Mouse (Mus musculus) ES-E14 (cell line): Measurements from ENCODE around the gene Dact1. TPM values are rescaled to one million over a fixed set of nuclear protein-coding genes. Genes with fewer than 3 reads are reported as not detected.

Experiments
- DNase-seq: peaks from one replicate; pipeline ENCODE4 v3.0.0-alpha.2; 2013; ENCODE audit warnings: low read depth, low spot score
- H3K27ac ChIP-seq: 2 replicates; pipeline ENCODE4 v1.5.1; 2012; ENCODE audit warnings: low read depth, mild to moderate bottlenecking, low read length, moderate library complexity, mixed read lengths; ENCODE audit not compliant: poor library complexity, insufficient read depth, severe bottlenecking
- H3K36me3 ChIP-seq: 2 replicates; pipeline ENCODE4 v1.6.1; 2012; ENCODE audit warnings: mild to moderate bottlenecking, low read length, moderate library complexity, mixed read lengths; ENCODE audit not compliant: control insufficient read depth, poor library complexity, insufficient read depth, severe bottlenecking
- H3K4me1 ChIP-seq, 2 experiments: fragments of 150-350 bp in 1 of 2; sonication (generic) in 1 of 2; 2 replicates each; pipeline ENCODE4 v1.6.1; 2012; ENCODE audit warnings: low read length in 2 of 2, mild to moderate bottlenecking in 1 of 2, mixed read lengths in 1 of 2; ENCODE audit not compliant: control insufficient read depth in 2 of 2, insufficient read depth in 2 of 2, poor library complexity in 1 of 2
- H3K4me3 ChIP-seq, 2 experiments: fragments of 150-350 bp in 1 of 2; sonication (generic) in 1 of 2; 2 replicates each; pipeline ENCODE4 v1.5.1; 2012; ENCODE audit warnings: low read length in 2 of 2, low read depth in 1 of 2, mild to moderate bottlenecking in 1 of 2, mixed read lengths in 1 of 2; ENCODE audit not compliant: insufficient read depth in 1 of 2, poor library complexity in 1 of 2, severe bottlenecking in 1 of 2
- H3K9ac ChIP-seq: 2 replicates; pipeline ENCODE4 v1.6.1; 2012; ENCODE audit warnings: low read depth, mild to moderate bottlenecking, low read length, mixed read lengths; ENCODE audit not compliant: poor library complexity, insufficient read depth, severe bottlenecking
- H3K9me3 ChIP-seq: fragments of 150-350 bp; sonication (generic); 2 replicates; pipeline ENCODE4 v1.6.1; 2012; ENCODE audit warnings: low read depth, mild to moderate bottlenecking, low read length; ENCODE audit not compliant: control insufficient read depth, insufficient read depth
- CHD2 ChIP-seq: IDR thresholded peaks from 2 replicates; pipeline ENCODE4 v1.6.1; 2014; ENCODE audit warnings: mild to moderate bottlenecking, low read depth, low read length, inconsistent platforms
- HCFC1 ChIP-seq: IDR thresholded peaks from 2 replicates; pipeline ENCODE4 v1.6.1; 2012; ENCODE audit warnings: low read length, inconsistent platforms, borderline replicate concordance; ENCODE audit not compliant: insufficient read depth
- MAFK ChIP-seq: IDR thresholded peaks from 2 replicates; pipeline ENCODE4 v1.6.1; 2014; ENCODE audit warnings: mild to moderate bottlenecking, low read depth, low read length, inconsistent platforms; ENCODE audit not compliant: insufficient read depth
- ZC3H11A ChIP-seq: IDR thresholded peaks from 2 replicates; pipeline ENCODE4 v1.6.1; 2012; ENCODE audit warnings: low read depth, mild to moderate bottlenecking, inconsistent platforms, low read length, borderline replicate concordance
- ZNF384 ChIP-seq: IDR thresholded peaks from 2 replicates; pipeline ENCODE4 v1.6.1; 2012; ENCODE audit warnings: low read depth, low read length, inconsistent platforms
- in situ Hi-C, 2 experiments: fragments of 600-800 bp; cut with MboI; formaldehyde crosslinking; loops; one replicate each; pipeline ENCODE4 v1.15.1; 2025; ENCODE audit warnings: low sequenced_read_pairs in 2 of 2, inconsistent platforms in 1 of 2; ENCODE audit not compliant: unreplicated experiment in 2 of 2
- total RNA-seq: library from RNA; depleted of rRNA; stranded (reverse); fragments of 300-350 nt; gene quantifications from 2 replicates; pipeline ENCODE4 v1.2.3, GENCODE M21; 2012

Gene Dact1
- total RNA-seq, 1 experiment = 3.2 TPM

DNA sequence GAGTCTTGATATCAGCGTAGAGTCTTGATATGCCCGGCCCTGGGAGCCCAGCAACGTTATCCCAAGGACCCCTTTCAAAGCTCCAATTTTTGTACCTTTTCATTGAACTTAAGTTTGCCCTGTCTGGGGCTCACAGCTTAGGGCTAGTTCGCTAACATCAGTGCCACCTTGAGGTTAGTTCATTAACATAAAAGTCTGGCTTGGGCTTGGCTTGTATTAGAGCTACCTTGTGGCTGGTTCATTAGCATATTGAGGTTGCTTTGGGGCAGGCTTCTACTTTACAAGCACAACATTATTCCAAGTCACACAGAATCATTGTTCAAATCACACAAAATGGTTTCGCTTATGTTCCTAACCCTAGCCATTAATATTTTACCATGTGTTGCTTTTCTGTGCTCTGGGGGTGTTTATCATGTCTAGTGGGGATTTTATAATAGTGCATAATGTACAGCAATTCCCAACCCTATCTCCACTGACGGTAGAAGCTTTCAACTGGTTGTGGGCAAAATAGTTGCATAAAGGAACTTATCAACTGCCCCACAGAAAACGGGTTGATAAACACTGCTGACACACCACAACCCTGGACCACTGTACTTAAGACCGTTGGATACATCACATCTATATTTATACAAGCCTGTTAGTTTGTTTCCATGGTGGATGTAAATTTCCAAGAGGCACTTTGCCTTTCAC, 33.6 kb upstream of the Dact1 start:
- DNase-seq = no peak
- in situ Hi-C loops = no loop called here
- Histone ChIP-seq H3K4me3 (no peak overlapping the region), H3K9ac (no peak overlapping the region), H3K9me3 (no peaks in the 10 kb centered on the region), H3K4me1 (peaks cover 0 to 4% of the 10 kb centered on the region in 2 experiments; a peak in 1 of 4 replicates), H3K27ac (no peak overlapping the region), H3K36me3 (no peaks in the 10 kb centered on the region)
- TF ChIP-seq CHD2 = no peak
- no peak for TF ChIP-seq ZNF384
- TF ChIP-seq MAFK = no peak
- TF ChIP-seq HCFC1 = no peak
- no peak for TF ChIP-seq ZC3H11A

DNA sequence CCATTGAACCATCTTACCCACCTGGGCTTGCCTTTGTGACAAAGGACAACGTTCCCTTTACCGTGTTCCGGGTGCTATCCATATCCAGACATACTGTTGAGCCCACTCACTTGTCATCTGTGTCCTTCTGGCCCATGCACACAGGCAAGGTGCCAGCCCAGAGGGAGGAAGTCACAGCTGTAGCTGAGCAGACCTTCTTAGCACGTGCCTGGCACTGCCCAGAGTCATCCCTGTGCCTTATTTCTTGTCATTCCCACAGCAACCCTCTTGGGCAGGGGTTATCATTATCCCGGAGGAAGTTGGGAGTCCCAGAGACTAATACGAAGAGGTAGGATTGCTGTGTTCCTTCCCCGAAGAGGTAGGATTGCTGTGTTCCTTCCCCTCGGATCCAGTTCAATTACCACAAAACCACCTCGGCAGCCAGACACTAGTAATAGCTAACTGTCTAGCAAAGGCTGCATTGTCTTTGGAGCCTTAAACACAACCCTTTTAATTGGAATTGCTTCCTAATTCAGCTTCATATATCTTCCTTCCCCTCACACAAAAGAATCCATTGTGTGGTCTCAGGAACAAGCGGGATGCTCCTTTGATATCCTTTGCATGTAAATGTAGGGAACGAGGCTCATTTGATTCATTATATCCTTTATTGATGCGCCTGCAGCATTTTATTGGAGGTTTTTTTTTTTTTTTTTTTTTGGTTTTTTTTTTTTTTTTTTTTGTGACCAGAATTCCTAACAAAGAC, 30.0 kb upstream of the Dact1 start:
- no peaks in the 10 kb centered on the region for H3K36me3 ChIP-seq
- H3K9ac ChIP-seq = no peak overlapping the region
- no peak overlapping the region for H3K4me3 ChIP-seq
- peaks cover 0 to 6% of the 10 kb centered on the region in 2 experiments; a peak in 1 of 4 replicates for H3K4me1 ChIP-seq
- no peaks in the 10 kb centered on the region for H3K9me3 ChIP-seq
- no peak for DNase-seq
- no peak overlapping the region for H3K27ac ChIP-seq
- TF ChIP-seq HCFC1 (no peak), ZC3H11A (no peak), ZNF384 (peak; percentile 75)
- in situ Hi-C loops = no loop called here

DNA sequence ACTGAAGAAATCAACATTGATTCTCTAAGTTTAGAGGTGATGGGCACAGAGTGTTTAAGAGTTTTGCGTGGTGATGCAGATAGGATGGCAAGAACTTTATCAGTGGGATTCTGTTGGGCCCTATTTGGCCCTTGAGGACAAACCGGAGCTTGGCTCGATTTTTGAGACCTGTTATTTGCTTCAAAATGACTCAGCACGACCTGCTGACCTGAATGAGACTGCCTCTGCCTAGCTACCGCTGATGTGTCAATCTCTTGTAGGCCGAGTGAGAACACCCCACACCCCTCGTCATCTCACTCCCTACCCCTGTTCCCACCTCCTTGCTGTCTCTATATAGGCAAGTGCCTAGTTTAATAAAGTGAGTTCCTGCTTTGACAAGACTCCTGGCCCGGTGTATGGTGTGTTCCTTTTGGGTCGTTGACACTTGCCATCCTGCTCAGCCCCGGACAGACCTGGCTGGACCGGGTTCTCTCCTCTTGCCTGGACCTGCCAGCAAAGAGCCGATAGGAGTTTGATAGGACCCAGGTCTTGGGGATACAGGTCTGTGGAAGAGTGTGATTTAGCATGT, 28.4 kb upstream of the Dact1 start:
- Histone ChIP-seq H3K4me3 (no peak overlapping the region), H3K36me3 (no peaks in the 10 kb centered on the region), H3K9ac (no peak overlapping the region), H3K27ac (no peak overlapping the region), H3K9me3 (no peaks in the 10 kb centered on the region), H3K4me1 (peaks cover 0 to 6% of the 10 kb centered on the region in 2 experiments; a peak in 1 of 4 replicates)
- DNase-seq = no peak
- in situ Hi-C loops = no loop called here
- TF ChIP-seq CHD2 (no peak), MAFK (no peak), HCFC1 (no peak), ZNF384 (no peak), ZC3H11A (no peak)

DNA sequence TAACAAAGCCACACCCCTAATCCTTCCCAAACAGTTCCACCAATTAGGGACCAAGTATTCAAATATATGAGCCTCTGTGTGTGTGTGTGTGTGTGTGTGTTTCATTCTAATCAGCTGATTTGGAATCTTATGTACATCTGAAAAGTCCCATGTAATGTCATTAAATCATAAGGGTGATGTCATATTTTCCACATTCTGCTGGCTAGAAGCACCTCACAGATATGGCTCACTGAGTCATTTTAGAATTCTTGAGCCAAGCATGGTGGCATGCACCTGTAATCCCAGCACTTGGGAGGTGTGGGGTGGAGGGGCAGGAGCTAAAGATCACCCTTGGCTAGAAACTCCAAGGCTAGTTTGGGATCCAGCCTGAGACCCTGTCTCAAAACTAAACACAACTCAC, 24.3 kb upstream of the Dact1 start:
- TF ChIP-seq MAFK (no peak), HCFC1 (no peak), ZNF384 (no peak), ZC3H11A (no peak), CHD2 (no peak)
- H3K4me3 ChIP-seq = no peak overlapping the region
- no peak for DNase-seq
- H3K27ac ChIP-seq = no peak overlapping the region
- no peaks in the 10 kb centered on the region for H3K36me3 ChIP-seq
- in situ Hi-C loops = no loop called here
- H3K4me1 ChIP-seq = peaks cover 0 to 2% of the 10 kb centered on the region in 2 experiments; a peak in 1 of 4 replicates
- no peak overlapping the region for H3K9ac ChIP-seq
- no peaks in the 10 kb centered on the region for H3K9me3 ChIP-seq
